Mouse (Mus musculus): ENCODE data around the gene Dusp10.

DNA sequence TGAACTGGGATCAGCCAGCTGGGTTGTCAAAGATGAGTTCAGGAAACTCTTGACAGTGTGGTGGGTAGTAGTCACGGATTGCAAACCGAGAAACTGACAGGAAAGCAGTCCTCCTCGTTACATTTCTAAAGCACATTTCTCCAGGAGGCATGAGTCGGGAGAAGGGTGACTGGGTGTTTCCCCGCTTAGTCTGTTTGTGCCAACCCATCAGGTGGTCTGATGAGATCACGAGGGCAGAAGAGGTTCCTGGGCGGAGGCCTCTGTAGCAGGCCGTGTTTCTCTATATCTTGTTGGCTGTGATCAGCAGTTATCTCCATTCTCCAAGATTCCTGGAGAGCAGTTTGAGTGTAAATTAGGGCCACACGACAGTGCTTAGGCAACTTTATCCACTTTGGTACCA lies 29.6 kb downstream of the Dusp10 start:
- TF ChIP-seq POLR2A (IDR thresholded peaks at IDR 0.05; ENCODE audit: borderline replicate concordance, extremely low read depth, insufficient read depth, insufficient read length, poor library complexity, severe bottlenecking) (no peak), CTCF (IDR thresholded peaks at IDR 0.05; ENCODE audit: borderline replicate concordance, extremely low read depth, insufficient read depth, insufficient read length) (no peak)

All from brain, embryonic 14.5 days (tissue).